Mouse (Mus musculus) mesoderm, embryonic 11.5 days (tissue): ENCODE data around the gene Mta1.

Experiments used
- DNase-seq: peaks from one replicate; pipeline ENCODE4 v3.0.0-alpha.2; 2012; ENCODE audit warnings: low read depth, low spot score

Gene Mta1

DNA sequence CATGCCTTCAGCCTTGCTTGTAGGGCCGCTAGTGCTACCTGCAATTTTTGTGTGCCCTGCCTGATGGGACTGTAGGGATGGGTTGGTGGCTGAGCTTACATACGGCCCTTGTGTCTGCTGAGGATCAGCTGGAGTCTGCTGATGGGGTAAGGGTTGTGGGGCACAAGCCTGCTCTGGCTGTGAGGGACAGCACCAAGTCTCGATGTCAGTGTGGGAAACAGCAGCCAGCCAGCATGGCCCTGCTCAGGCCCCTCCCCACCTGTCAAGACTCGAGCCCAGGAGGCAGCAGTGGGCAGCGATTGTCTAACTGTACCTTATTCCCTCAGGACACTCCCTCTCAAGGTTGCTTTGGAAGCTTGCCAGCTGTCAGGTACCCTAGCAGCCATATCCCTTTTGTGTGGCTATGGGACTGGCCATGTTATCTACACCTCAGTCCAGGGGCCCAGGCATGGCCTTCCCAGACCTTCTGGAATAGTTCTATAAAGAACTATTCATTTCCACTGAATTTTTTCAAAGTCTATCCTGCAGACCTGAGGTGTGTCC, 35.9 kb downstream of the Mta1 start:
- DNase-seq: no peak

DNA sequence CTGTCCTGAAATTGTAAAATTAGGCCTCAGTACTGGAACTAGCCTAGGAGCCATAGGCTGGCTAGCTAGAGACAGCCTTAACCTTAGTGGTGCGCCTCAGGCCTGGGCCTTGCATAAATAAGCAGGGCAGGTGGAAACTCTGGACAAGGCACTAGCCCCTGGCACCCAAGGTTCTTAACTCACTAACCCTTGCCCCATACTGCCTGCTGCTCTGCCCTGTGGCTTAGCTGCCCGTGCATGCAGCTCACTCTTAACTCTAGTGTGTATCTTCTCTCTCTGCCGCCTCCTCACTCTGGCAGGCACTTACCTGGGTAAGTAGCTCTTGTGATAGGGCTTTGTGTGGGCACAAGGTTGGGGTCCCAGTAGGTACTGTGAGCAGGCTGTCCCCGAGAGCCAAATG, 36.4 kb downstream of the Mta1 start:
- DNase-seq: no peak

DNA sequence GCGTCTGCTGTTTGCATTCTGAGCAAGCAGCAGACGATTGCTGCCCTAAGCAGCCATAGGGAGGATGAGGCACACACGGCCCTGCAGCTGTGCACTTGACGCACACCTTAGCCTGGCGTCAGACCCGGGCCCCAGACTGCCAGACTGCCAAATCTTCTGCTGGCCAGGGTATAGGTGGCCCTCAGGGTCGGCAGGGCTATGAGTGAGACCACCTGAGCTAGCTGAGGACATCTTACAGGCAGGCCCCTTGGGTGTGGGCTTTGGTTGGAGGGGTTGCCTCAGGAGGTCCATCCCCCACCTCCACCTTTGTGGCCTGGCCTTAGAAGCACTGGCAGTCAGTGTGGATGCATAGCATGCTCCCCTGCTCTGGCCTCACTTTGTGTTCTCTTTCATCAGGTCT, 37.3 kb downstream of the Mta1 start:
- DNase-seq: no peak

DNA sequence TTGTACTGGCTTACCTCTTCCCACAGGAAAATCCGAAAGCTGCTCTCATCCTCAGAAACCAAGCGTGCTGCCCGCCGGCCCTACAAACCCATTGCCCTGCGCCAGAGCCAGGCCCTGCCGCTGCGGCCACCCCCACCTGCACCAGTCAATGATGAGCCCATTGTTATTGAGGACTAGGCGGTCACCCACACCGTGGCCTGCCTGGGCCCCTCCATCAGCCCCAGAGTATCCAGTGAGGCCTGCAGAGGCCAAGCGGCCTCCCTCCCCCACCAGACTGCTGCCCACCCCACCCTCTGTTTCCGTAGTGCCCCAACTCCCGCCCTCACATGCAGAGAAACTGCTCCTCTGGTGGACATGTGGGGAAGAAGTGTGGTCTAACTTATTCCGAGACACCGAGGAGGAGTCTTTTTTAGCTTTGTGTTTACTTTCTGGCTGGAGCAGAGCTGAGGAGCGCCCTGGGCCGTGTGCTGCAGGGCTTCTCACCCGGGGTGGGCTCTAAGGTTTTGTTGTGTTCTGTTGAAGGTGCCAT, 38.5 kb downstream of the Mta1 start:
- no peak for DNase-seq

DNA sequence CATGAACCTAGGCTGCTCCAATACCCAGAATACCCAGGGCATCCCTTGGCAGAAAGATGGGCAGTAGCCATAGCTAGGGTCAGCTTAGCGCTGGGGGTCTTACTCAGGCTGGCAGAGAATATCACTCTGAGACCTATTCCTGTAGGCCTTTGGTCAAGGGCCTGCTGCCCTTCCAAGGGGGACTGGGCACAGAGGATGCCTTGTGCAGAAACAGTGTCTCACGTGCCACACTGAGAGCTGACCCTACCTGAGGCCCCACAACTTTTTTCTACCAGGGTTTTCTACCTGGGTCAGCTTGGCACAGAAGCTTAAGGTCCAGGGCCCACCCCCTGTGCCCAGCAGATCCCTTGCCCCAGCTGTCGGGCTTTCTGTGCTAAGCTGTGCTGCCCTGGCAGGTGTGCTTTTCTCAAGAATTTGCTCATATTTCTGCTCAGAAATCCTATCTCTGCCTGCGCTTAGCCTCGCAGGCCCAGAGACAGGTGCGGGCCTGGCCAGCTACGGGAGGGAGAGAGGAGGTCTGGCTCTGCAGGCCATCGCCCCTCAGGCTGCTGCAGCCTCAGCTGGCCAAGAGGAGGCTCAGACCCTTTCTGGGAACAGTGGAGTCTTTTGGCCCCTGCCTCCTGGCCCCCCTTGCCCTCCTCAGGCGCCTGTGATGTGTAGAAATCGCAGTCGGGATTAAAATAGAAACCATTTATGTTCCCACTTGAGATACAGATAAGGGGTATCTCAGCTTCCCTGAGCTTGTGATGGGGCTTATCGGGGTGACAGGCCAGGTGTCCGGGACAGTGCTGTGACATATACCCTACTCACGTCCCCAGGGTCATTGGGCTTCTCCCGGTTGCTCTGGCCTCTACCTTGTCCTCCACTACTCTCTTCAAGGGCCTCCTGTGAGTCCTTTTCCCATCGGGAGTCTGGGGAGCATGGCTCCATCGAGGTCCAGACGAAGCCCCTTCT, 39.5 kb downstream of the Mta1 start:
- DNase-seq: no peak

DNA sequence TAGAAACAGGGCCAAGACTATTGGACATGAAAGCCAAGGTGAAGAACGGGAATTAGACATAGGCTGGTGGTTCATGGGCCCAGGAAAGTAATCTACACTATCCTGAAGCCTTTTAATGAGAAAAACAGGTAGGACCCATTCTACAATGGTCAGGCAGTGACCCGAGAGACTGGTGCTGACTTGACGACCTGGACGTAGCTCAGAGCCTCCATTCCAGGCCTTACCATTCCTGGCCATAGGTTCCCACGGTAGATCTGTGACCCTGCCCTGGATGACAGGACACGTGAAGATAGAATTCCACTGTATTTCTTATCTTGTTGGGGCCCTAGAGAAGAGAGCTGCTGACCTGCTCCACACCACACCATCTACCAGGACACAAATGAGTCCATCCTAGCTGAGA, 40.2 kb downstream of the Mta1 start:
- DNase-seq: no peak

DNA sequence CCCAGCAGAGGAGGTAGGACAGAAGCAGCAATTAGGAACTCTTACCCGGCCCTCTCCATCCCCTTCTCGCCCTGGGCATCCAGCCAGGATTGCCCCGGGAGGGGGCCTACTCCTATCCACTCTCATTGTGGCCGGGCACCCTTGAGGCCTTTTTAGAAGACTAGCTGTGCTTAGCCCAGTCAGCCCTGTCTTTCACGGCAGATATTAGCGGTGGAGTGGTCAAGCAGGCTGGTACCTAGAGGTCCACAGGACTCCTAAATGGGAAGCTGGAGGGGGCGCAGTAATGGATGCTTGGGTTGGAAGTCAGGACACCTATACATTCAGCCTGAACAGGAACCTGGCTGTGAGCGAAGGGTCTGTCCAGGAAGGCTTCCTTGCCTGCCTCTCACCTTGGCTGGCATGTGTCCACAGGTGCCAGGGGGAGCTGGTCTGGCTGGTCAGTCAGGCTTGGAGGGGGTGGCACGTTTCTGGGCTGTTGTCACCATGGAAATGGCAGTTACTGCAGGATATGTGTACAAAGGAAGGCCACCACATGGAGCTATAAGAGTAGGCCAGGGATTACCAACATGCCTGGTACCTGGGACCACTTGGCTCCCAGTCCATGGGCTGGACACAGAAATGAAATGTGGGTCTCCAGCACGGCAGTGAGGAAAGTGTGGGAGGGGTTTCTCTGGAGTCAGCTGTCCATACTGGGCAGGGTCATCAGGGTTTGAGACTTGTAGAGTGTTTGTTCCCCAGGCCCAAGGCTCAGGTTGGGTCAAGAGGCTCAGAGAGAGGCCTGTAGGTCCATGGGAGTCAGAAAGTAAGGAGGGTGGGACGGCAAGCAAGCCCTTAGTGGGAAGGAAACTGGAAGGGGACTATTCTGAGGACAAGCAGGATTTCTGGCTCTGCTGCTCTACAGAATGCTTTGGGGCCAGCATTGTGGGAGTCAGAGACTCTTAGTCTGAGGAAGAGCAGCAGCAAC, 41.1 kb downstream of the Mta1 start:
- DNase-seq: no peak

DNA sequence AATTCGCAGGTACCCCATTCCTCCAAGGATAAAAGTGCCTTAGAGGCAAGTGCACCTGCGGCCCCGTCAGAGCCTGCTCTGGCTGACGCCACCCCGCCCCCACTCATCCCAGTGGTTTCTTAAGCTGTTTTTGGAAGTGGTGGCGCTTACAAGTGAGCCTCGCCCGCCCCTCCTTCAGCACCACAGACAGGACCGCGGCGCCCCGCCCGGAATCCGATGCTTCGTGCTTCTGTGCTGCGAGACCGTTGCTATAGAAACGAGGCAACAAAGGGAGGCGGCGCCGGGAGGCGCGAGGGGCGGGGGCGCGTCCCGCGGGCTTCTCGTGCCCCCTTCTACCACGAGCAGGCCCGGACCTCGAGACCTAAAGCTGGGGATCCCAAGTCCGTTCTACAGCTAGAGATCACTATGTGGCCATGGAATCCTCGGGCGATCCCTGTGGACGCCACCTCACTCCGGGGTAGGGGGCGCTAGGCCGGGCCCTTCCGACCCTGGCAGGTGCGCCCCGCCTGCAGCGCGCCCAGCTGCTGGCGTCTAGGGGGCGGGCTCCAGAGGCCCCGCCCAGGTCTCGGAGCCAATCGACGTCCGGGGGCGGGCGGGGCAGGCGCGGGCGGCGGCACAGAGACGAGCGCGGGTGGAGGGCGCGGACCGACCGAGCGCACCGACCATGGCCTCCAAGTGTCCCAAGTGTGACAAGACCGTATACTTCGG, 42.0 kb downstream of the Mta1 start, which contains the start of gene Crip2:
Gene Crip2 (plus strand): TSS at position 329 of the 708 bp plus-strand sequence.
- peak; percentile 94 for DNase-seq

DNA sequence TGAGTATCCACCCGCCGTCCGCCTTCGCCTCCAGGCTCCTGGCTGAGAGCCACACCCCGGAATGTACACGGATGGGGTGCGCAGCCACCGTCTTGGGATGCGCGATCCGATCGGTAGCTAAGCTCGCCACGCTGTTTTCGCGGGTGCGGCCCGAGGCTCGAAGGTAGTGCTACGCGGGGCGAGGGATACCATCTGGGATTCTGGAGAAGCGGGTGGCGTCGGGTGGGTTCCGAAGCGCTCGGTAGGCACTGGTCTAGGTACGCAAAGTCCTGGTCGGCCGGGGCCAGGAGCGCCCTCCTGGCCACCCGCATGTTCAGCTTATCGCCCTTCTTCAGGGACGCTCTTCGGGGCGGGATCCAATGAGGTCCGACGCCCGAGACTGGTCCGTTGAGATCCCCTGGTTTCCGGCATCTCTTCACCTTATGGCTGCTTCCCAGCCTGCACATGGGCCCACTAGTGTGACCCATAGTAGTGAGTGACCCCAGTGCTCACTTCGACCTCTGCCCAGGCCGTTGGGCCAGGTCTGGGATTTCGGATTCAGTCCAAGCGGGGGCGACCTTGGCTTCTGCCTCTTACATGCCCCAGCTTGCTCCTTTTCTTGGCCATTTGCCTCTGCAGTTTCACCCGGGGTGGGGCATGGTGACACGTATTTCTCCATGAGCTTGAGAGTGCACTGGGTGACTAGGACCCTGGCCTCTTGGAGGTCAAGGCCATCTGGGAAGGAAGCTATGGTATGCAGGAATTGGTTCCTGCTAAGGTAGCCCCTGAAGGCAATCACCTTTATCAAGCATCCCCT, 42.7 kb downstream of the Mta1 start:
- no peak for DNase-seq

DNA sequence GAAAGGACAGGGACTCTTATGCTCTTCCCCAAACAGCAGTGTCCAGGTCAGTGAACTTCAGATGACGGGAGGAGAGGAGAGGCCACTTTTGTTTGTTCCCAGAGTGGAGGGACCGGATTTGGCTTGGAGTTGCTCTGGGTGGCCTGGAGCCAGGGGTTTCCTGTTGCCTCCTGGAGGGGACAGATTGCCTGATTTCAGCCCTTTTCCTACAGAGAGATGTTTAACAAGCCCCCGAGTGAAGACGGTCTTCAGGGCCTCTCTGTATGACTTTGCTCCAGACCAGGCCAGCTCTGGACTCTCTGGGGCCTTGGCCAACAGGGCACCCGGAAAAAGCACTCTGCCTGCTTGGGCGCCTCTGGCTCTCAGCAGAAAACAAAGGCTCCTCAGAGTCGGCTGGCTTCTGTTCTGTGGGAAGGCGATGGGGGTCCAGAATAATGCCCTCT, 43.5 kb downstream of the Mta1 start:
- DNase-seq: no peak

DNA sequence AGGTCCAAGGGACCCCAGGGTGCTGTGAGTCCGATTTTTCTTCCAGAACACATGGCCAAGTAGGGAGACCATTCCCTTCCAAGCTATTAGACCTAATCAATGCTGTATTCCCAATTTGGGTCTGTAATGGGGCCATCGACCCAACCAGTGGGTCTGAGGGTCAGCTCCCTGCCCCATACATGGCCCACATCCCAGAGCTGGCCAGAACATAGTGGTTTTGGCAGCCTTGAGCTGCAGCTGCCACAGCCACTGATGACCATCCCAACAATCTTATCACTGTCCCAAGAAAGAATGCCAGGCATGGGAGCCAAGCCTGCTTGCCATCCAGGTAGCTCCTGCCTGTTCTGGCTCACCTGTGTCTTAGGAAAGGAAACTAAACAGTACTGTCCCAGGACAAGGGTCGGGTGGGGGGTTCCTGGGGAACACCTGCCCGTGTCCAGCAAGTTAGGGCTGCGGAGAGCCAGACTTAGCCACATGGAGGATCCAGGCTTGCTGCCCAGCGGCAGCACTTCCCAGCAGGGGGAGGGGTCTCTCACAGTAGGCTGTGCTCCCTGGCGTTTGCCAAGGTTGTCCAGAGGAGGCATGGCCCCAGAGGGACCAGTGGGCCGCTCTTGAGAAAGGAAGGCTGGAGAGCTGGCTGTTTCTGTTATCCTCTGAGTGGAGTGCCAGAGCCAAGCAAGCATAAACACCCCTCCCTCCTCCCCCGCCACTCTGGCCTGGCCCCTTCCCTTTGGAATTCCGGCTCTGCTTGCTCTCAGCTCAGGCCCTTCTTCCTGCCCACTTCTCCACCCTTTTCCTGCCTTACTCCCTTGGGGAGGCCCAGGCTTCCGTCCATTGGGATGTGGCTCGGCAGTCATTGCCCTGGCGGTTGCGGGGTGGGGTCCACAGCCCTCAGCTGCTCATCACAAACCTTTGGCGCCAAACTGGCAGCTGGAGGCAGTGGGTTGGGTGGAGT, 44.2 kb downstream of the Mta1 start:
- no peak for DNase-seq

DNA sequence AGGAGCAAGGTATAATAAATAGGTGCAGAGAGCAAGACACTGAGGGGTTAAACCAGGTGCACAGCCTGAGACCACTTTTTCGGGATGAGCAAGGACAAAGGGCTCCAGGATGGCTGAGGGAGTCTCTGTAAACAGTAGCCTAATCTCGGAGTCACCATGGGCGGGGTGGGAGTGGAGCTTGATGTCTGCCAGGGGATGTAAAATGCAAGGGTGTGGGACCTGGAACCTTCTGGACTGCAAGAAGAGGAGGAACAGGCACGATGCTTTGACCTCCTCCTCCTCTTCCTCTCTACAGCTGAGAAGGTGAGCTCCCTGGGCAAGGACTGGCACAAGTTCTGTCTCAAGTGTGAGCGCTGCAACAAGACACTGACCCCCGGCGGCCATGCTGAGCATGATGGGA, 45.1 kb downstream of the Mta1 start:
- no peak for DNase-seq

DNA sequence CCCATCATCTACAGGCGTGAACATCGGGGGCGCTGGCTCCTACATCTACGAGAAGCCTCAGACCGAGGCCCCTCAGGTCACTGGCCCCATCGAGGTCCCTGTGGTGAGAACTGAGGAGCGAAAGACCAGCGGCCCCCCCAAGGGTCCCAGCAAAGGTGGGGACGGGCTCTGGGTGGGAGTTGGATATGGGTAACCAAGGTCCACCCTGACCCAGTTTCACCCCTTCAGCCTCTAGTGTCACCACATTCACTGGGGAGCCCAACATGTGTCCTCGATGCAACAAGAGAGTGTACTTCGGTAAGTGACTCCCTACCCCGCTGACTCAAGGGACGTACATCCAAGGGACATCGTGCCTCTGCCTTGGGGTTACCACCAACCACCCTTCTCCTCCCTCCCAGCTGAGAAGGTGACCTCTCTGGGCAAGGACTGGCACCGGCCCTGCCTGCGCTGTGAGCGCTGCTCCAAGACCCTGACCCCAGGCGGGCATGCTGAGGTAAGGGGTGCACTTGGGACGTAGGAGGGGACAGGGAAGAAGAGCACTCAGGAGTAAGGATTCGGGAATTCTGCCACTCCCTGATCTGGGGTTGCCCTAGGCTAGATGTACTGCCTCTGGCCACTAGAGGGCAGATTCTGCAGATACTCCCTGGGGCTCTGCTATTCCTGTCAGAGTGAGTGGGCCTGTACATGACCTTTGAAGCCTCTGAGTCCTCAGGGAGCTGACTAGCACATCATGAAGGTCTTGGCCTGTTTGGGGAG, 46.1 kb downstream of the Mta1 start:
- no peak for DNase-seq

DNA sequence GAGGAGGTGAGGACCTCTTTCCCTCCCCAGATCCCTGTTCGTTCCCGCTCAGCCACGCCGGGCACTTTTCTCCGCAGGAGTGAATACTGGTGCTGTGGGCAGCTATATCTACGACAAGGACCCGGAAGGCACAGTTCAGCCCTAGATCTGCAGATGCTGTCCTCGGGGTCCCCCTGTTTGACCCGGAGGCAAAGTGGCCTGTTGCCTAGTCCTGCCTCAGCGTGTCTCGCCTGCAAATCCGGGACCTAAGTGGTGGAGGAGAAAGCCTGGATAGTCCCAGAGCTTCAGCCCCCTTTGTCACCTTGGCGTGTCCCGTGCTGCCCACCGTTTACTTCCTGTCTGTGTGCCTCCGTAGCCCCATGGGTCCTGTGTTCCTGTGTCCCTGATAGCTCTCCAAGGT, 46.8 kb downstream of the Mta1 start:
- no peak for DNase-seq

DNA sequence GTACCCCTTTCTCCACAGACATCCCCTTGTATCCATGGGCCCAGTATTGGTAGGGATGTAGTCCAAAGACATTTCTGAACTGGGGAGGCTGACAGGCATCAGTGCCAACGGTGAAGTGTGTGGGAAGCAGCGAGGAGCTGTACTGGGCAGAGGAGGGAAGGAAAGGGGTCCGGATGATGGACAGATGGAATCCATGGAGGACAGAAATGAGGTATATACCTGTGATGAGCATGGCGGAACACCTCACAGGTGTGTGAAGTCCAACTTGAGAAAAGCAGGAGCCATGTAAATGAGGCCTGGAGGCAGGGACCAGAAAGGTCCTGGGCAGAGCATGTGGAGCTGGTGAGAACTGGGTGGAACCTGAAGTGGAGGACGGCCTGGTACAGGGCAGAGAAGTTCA, 47.5 kb downstream of the Mta1 start:
- DNase-seq: no peak

DNA sequence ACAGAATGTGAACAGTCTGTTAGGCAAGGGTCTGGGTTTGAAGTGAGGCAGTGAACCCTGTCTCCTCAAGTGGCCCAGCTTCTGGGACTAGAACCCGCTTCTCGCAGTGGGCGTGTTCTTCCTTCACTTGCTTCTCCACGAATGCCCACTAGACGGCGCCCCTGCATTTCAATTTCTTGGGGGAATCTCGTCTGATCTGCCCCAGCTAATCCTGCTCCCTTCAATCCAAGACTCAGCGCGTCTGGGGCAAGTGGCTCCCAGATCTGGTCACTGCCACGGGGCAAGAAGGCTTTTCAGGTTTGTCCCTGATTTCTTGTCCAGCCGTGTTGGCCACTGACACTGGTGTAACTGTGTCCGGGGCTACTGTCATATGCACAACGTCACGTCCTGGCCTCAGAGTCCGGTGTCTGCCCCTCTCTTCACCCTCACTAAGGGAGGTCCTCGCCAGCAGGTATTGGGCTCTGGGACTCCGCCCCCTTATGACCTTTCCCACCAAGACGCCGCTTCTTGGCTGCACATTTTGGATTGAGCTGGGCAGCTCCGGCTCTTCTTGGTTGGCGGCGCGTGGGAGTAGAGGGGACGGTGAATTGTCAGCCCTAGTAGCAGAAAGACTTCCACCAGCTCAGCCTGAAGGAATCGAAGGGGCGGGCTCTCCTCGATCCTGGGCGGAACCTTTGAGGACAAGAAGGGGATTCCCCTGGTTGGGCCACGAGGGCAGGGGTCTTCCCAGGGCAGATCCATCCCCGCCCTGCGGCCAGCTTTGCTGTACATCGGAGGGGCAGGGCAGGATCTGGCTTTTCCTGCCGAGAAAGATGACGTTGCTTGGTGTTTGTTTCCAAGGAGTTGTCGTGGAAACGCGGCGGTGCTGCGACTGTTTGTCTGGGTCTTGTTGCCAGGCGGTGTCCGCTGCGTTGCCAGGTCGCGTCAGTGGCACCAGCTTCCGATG, 48.3 kb downstream of the Mta1 start, which contains the start of gene Crip1:
Gene Crip1 (plus strand): TSS at position 205 of the 946 bp plus-strand sequence.
- peak; percentile 84 for DNase-seq

DNA sequence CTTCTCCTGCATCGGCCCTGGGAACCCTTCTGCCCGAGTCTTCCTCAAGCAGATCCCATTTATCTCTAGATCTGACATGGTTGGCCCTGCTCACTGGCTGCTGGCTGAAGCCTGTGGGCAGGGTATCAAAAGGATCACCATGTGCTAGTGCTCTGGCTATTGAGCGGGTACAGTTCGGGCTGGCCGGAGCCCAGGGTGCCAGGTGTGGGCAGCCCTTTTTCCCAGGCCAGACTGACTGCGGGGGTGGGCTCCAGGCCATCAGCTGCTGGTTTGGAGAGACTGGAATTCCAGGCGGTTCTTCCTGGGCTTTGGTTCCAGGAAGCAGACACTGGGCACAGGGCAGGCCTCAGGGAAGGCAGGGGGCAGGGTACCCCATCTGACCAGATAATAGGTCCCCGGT, 49.4 kb downstream of the Mta1 start:
- no peak for DNase-seq
